Mouse (Mus musculus): ENCODE measurements at regions not wholly inside any gene's neighbourhood (a gene's known extent, or its start where the extent isn't known, plus 50 kb on each side); places are given as distances from the start of the nearest gene placed in this dataset.

DNA sequence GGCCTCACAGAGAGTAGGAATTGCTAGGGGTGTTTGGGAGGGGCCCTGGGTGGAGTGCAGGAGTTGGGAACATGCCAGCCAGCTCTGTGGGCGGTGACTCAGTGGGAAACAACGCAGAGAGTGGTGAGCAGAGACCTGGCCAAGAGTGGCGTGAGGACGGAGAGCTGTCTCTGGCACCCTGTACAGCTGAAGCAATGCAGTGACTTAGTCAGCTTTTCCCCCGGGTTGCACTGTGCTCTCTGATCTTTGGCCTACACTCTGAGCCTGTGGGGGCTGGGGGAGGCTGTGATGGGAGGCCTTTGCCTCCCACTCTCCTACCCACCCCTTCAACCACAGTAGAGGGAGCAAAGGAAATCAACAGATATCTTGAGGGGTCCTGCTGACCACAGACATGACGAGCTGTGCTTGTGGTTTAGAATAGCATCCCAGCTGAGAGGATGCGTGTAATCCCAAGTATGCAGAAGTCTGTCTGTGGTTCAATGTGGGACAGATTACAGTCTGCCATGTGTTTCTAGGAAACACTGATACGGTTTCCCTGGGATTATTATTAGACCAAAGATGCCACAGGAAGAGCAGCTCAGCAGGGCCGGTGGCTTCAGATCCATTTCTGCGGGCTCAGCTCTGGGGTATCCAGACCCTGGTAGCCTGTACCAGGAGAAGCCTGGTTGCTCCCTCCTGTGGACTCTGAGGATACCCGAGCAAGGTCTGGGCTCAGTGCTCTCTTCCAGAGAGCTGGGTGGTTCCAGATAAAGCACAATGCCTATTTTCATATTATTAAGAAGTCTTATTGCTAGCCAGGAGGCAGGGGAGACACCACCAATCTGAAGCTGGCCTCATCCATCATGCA lies 65.6 kb upstream of the Lgalsl start:
- TF ChIP-seq POLR2A (IDR thresholded peaks at IDR 0.05; ENCODE audit: borderline replicate concordance, extremely low read depth, insufficient read depth, insufficient read length): no peak
- H3K27ac ChIP-seq (replicated peaks; ENCODE audit: low read depth, low read length): peak overlapping the region; percentile 38; the same call in 1 of the 2 replicates
- H3K4me1 ChIP-seq (ENCODE audit: control insufficient read depth, insufficient read depth, low read length): peaks cover 20% of the 10 kb centered on the region
- no peak overlapping the region for H3K9ac ChIP-seq (ENCODE audit: low read depth, low read length, severe bottlenecking)
- no peaks in the 10 kb centered on the region for H3K9me3 ChIP-seq (ENCODE audit: control insufficient read depth, low read length)
- 48% methylated on average over 11 of the region's 11 CpGs for WGBS
- DNase-seq (ENCODE audit: low spot score) (peak; percentile 66), ATAC-seq (ENCODE audit: low FRiP score, low read depth) (peak; percentile 63)
- no peaks in the 10 kb centered on the region for H3K36me3 ChIP-seq (ENCODE audit: control insufficient read depth, insufficient read depth, low read length)
- H3K27me3 ChIP-seq (ENCODE audit: control insufficient read depth, insufficient read depth, low read length): no peaks in the 10 kb centered on the region
- H3K4me3 ChIP-seq (replicated peaks; ENCODE audit: low read length): no peak overlapping the region
- no peak overlapping the region for H3K4me2 ChIP-seq (replicated peaks; ENCODE audit: low read depth, low read length, severe bottlenecking)

GRCm38 (mm10) chr11:20897468-20897867 lies 66.6 kb upstream of the Lgalsl start:
- no peak for TF ChIP-seq POLR2A (IDR thresholded peaks at IDR 0.05; ENCODE audit: borderline replicate concordance, extremely low read depth, insufficient read depth, insufficient read length)
- Histone ChIP-seq H3K4me2 (replicated peaks; ENCODE audit: low read depth, low read length, severe bottlenecking) (no peak overlapping the region), H3K27me3 (ENCODE audit: control insufficient read depth, insufficient read depth, low read length) (no peaks in the 10 kb centered on the region), H3K4me1 (ENCODE audit: control insufficient read depth, insufficient read depth, low read length) (peaks cover 22% of the 10 kb centered on the region), H3K36me3 (ENCODE audit: control insufficient read depth, insufficient read depth, low read length) (no peaks in the 10 kb centered on the region), H3K27ac (replicated peaks; ENCODE audit: low read depth, low read length) (no peak overlapping the region), H3K4me3 (replicated peaks; ENCODE audit: low read length) (no peak overlapping the region), H3K9ac (ENCODE audit: low read depth, low read length, severe bottlenecking) (no peak overlapping the region), H3K9me3 (ENCODE audit: control insufficient read depth, low read length) (no peaks in the 10 kb centered on the region)
- DNase-seq (ENCODE audit: low spot score) (no peak), ATAC-seq (ENCODE audit: low FRiP score, low read depth) (no peak)
- 87% methylated on average over 7 of the region's 7 CpGs for WGBS

DNA sequence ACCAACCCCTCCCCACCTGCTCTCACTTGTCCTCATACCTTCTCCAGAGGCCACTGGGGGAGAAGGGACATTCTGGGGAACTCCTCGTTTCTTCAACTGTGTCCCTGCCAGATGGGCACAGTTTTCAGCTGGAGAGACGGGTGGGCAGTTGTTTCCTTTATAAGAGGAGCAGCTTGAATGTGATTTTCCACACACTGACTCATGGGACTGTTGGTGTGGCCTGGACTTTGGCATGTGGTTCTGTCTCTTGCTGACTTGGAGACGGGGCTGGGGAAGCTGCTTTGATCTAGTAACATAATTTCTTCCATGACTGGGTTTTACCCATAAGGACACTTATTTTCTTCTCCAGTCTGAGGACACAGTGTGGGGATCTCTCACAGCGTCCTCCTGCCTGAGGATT lies 67.7 kb upstream of the Lgalsl start:
- H3K27ac ChIP-seq (replicated peaks; ENCODE audit: low read depth, low read length): no peak overlapping the region
- no peak for DNase-seq (ENCODE audit: low spot score)
- H3K4me3 ChIP-seq (replicated peaks; ENCODE audit: low read length): no peak overlapping the region
- no peaks in the 10 kb centered on the region for H3K9me3 ChIP-seq (ENCODE audit: control insufficient read depth, low read length)
- H3K4me1 ChIP-seq (ENCODE audit: control insufficient read depth, insufficient read depth, low read length): peaks cover 22% of the 10 kb centered on the region
- ATAC-seq (ENCODE audit: low FRiP score, low read depth): no peak
- 55% methylated on average over 4 of the region's 4 CpGs for WGBS
- H3K36me3 ChIP-seq (ENCODE audit: control insufficient read depth, insufficient read depth, low read length): no peaks in the 10 kb centered on the region
- no peaks in the 10 kb centered on the region for H3K27me3 ChIP-seq (ENCODE audit: control insufficient read depth, insufficient read depth, low read length)
- TF ChIP-seq POLR2A (IDR thresholded peaks at IDR 0.05; ENCODE audit: borderline replicate concordance, extremely low read depth, insufficient read depth, insufficient read length): no peak
- no peak overlapping the region for H3K4me2 ChIP-seq (replicated peaks; ENCODE audit: low read depth, low read length, severe bottlenecking)
- no peak overlapping the region for H3K9ac ChIP-seq (ENCODE audit: low read depth, low read length, severe bottlenecking)

GRCm38 (mm10) chr11:20899766-20900165 lies 68.9 kb upstream of the Lgalsl start:
- Histone ChIP-seq H3K9me3 (ENCODE audit: control insufficient read depth, low read length) (no peaks in the 10 kb centered on the region), H3K9ac (ENCODE audit: low read depth, low read length, severe bottlenecking) (no peak overlapping the region), H3K27me3 (ENCODE audit: control insufficient read depth, insufficient read depth, low read length) (no peaks in the 10 kb centered on the region), H3K4me3 (replicated peaks; ENCODE audit: low read length) (no peak overlapping the region), H3K4me2 (replicated peaks; ENCODE audit: low read depth, low read length, severe bottlenecking) (no peak overlapping the region), H3K36me3 (ENCODE audit: control insufficient read depth, insufficient read depth, low read length) (no peaks in the 10 kb centered on the region), H3K4me1 (ENCODE audit: control insufficient read depth, insufficient read depth, low read length) (peaks cover 22% of the 10 kb centered on the region), H3K27ac (replicated peaks; ENCODE audit: low read depth, low read length) (no peak overlapping the region)
- no peak for TF ChIP-seq POLR2A (IDR thresholded peaks at IDR 0.05; ENCODE audit: borderline replicate concordance, extremely low read depth, insufficient read depth, insufficient read length)
- ATAC-seq (ENCODE audit: low FRiP score, low read depth) (no peak), DNase-seq (ENCODE audit: low spot score) (no peak)
- 88% methylated on average over 6 of the region's 6 CpGs for WGBS

DNA sequence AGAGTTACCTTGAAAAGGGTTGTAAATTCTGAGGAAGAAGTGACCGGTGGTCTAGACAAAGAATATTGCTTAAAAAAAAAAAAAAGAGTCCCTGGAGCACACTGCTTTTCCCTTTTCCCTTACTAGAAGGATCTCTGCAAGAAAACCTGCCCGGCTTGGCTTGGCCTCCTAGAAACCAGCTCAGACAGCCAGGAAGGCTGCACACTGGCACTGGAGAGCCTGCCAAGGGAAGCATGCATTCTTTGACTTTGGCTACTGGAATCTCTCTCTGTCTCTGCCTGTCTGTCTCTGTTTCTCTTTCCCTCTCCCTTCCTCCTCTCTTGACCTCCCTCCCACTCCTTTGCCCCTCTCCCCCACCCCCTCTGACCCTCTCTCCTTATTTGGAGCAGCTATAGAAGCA lies 71.1 kb upstream of the Lgalsl start:
- no peak overlapping the region for H3K9ac ChIP-seq (ENCODE audit: low read depth, low read length, severe bottlenecking)
- no peak for ATAC-seq (ENCODE audit: low FRiP score, low read depth)
- 43% methylated on average over 2 of the region's 2 CpGs for WGBS
- no peak for DNase-seq (ENCODE audit: low spot score)
- no peaks in the 10 kb centered on the region for H3K36me3 ChIP-seq (ENCODE audit: control insufficient read depth, insufficient read depth, low read length)
- H3K27me3 ChIP-seq (ENCODE audit: control insufficient read depth, insufficient read depth, low read length): no peaks in the 10 kb centered on the region
- no peak for TF ChIP-seq POLR2A (IDR thresholded peaks at IDR 0.05; ENCODE audit: borderline replicate concordance, extremely low read depth, insufficient read depth, insufficient read length)
- no peak overlapping the region for H3K4me2 ChIP-seq (replicated peaks; ENCODE audit: low read depth, low read length, severe bottlenecking)
- H3K27ac ChIP-seq (replicated peaks; ENCODE audit: low read depth, low read length): no peak overlapping the region
- no peak overlapping the region for H3K4me3 ChIP-seq (replicated peaks; ENCODE audit: low read length)
- no peaks in the 10 kb centered on the region for H3K9me3 ChIP-seq (ENCODE audit: control insufficient read depth, low read length)
- H3K4me1 ChIP-seq (ENCODE audit: control insufficient read depth, insufficient read depth, low read length): peaks cover 11% of the 10 kb centered on the region; the same call in 1 of the 2 replicates

Measured in limb, embryonic 14.5 days (tissue).